Comparison of ENCODE assay signal across 34 mouse cellular contexts in genomic region chr16:58884416-58884815, GRCm38 (mm10). TPM values are rescaled to one million over a fixed set of nuclear protein-coding genes. Genes with fewer than 3 reads are reported as not detected.
DNase-seq lines count a peak whose midpoint lies in the region; ATAC-seq lines count a peak whose summit lies in the region.
"Had no signal": no experiment of that assay in that cellular context is flagged by ENCODE, and none has a peak within 500 bp of the region (broad histone marks: within the 10 kb centered on the region; RNA-seq: fewer than 3 reads in every experiment).

No protein-coding gene starts in this region.

- H3K4me2 ChIP-seq in midbrain, embryonic 11.5 days: no peak overlapping the region
- H3K4me2 ChIP-seq in midbrain, embryonic 13.5 days (replicated peaks): no peak overlapping the region
- H3K4me2 ChIP-seq: embryonic facial prominence, embryonic 12.5 days; embryonic facial prominence, embryonic 15.5 days; forebrain, embryonic 12.5 days; forebrain, embryonic 15.5 days; heart, embryonic 11.5 days; hindbrain, embryonic 12.5 days; hindbrain, embryonic 15.5 days had no signal

- 90% methylated on average over 2 of the region's 2 CpGs for WGBS in midbrain, embryonic 11.5 days
- 97% methylated on average over 2 of the region's 2 CpGs for WGBS in midbrain, embryonic 13.5 days

- H3K36me3 ChIP-seq in midbrain, embryonic 11.5 days (ENCODE audit: control insufficient read depth, insufficient read depth, low read length): no peaks in the 10 kb centered on the region
- no peaks in the 10 kb centered on the region for H3K36me3 ChIP-seq in midbrain, embryonic 13.5 days
- H3K36me3 ChIP-seq: embryonic facial prominence, embryonic 12.5 days; embryonic facial prominence, embryonic 15.5 days; forebrain, embryonic 12.5 days; forebrain, embryonic 15.5 days; hindbrain, embryonic 12.5 days; hindbrain, embryonic 15.5 days had no signal

- no peak overlapping the region for H3K4me3 ChIP-seq in midbrain, embryonic 11.5 days (ENCODE audit: low read depth, low read length)
- H3K4me3 ChIP-seq in midbrain, embryonic 13.5 days (replicated peaks): no peak overlapping the region
- H3K4me3 ChIP-seq: embryonic facial prominence, embryonic 12.5 days; embryonic facial prominence, embryonic 15.5 days; forebrain, embryonic 12.5 days; forebrain, embryonic 15.5 days; heart, adult 2 months; hindbrain, embryonic 12.5 days; hindbrain, embryonic 15.5 days had no signal

- H3K27ac ChIP-seq in midbrain, embryonic 11.5 days (ENCODE audit: low read depth, low read length): no peak overlapping the region
- no peak overlapping the region for H3K27ac ChIP-seq in midbrain, embryonic 13.5 days
- H3K27ac ChIP-seq: embryonic facial prominence, embryonic 12.5 days; embryonic facial prominence, embryonic 15.5 days; forebrain, embryonic 12.5 days; forebrain, embryonic 15.5 days; heart, adult 2 months; hindbrain, embryonic 12.5 days; hindbrain, embryonic 15.5 days had no signal

- H3K9me3 ChIP-seq in midbrain, embryonic 11.5 days (ENCODE audit: control insufficient read depth, low read length): no peaks in the 10 kb centered on the region
- H3K9me3 ChIP-seq in midbrain, embryonic 13.5 days: no peaks in the 10 kb centered on the region
- H3K9me3 ChIP-seq: embryonic facial prominence, embryonic 12.5 days; embryonic facial prominence, embryonic 15.5 days; forebrain, embryonic 12.5 days; forebrain, embryonic 15.5 days; hindbrain, embryonic 12.5 days; hindbrain, embryonic 15.5 days had no signal

- no peak overlapping the region for H3K9ac ChIP-seq in midbrain, embryonic 11.5 days (ENCODE audit: low read length)
- no peak overlapping the region for H3K9ac ChIP-seq in midbrain, embryonic 13.5 days (replicated peaks)
- H3K9ac ChIP-seq: embryonic facial prominence, embryonic 12.5 days; embryonic facial prominence, embryonic 15.5 days; forebrain, embryonic 12.5 days; forebrain, embryonic 15.5 days; hindbrain, embryonic 12.5 days; hindbrain, embryonic 15.5 days had no signal

- DNase-seq in layer of hippocampus, adult 9-10 months (ENCODE audit: low spot score): peak; percentile 5
- no peak for DNase-seq in layer of hippocampus, adult 8-10 months (ENCODE audit: low spot score in 2 of 2)
- DNase-seq in midbrain, embryonic 11.5 days (ENCODE audit: low spot score, missing footprints): peak; percentile 72
- peak; percentile 14 for DNase-seq in brain, embryonic 18.5 days (ENCODE audit: low read depth, low spot score)
- DNase-seq in heart, adult 18-20 months: no peak
- DNase-seq: adrenal gland, adult 2 months; adrenal gland, postnatal 14 days; cerebellum, adult 11 months; cerebellum, adult 2 months; cerebellum, adult 9-11 months; cerebellum, postnatal 25 days; gastrocnemius, postnatal 25 days; heart, adult 2 months had no signal

- H3K4me1 ChIP-seq in midbrain, embryonic 11.5 days (ENCODE audit: control insufficient read depth, insufficient read depth, low read length): no peaks in the 10 kb centered on the region
- H3K4me1 ChIP-seq in midbrain, embryonic 13.5 days (replicated peaks): no peaks in the 10 kb centered on the region
- H3K4me1 ChIP-seq: embryonic facial prominence, embryonic 12.5 days; embryonic facial prominence, embryonic 15.5 days; forebrain, embryonic 12.5 days; forebrain, embryonic 15.5 days; hindbrain, embryonic 12.5 days; hindbrain, embryonic 15.5 days had no signal

- ATAC-seq in midbrain, embryonic 11.5 days (ENCODE audit: low FRiP score): no peak
- ATAC-seq in midbrain, embryonic 13.5 days: no peak
- ATAC-seq: CD4-positive, CD25-positive, alpha-beta regulatory T cell, adult 4 months; forebrain, embryonic 15.5 days had no signal

- no peaks in the 10 kb centered on the region for H3K27me3 ChIP-seq in midbrain, embryonic 11.5 days (ENCODE audit: control insufficient read depth, insufficient read depth, low read length)
- no peaks in the 10 kb centered on the region for H3K27me3 ChIP-seq in midbrain, embryonic 13.5 days
- H3K27me3 ChIP-seq: embryonic facial prominence, embryonic 12.5 days; embryonic facial prominence, embryonic 15.5 days; forebrain, embryonic 12.5 days; forebrain, embryonic 15.5 days; hindbrain, embryonic 12.5 days; hindbrain, embryonic 15.5 days had no signal

RNA-seq across cellular contexts. Expression of gene Olfr178, which starts 7.4 kb away (rescaled TPM):
- not detected for total RNA-seq in layer of hippocampus, adult 8-10 months (2022)
- not detected in 2 replicates for polyA plus RNA-seq in midbrain, embryonic 11.5 days (2014; fragmentation: Nextera tagmentation; extraction: Ambion mirVana)
- not detected in 2 replicates for polyA plus RNA-seq in midbrain, embryonic 13.5 days (2015; fragmentation: Nextera tagmentation; extraction: Ambion mirVana)
- total RNA-seq in heart, adult 18-20 months (2021): not detected
- total RNA-seq: adrenal gland, adult 2 months; adrenal gland, postnatal 14 days; adrenal gland, postnatal 4 days; common myeloid progenitor, adult 5-6 weeks; gastrocnemius, adult 8-10 months; gastrocnemius, postnatal 25 days; heart, adult 2 months; heart, postnatal 25 days; hematopoietic stem cell, adult 5-6 weeks had no signal
- polyA plus RNA-seq: adrenal gland, adult 2 months; C2C12; CD4-positive, CD25-positive, alpha-beta regulatory T cell, adult 4 months; cerebellum, adult 2 months; embryonic facial prominence, embryonic 12.5 days; embryonic facial prominence, embryonic 15.5 days; forebrain, embryonic 12.5 days; forebrain, embryonic 15.5 days; frontal cortex, adult 2 months; gonadal fat pad, adult 2 months; heart, adult 2 months; heart, embryonic 11.5 days; heart, embryonic 14.5 days; heart, postnatal 0 days; hindbrain, embryonic 12.5 days; hindbrain, embryonic 15.5 days; intestine, embryonic 14.5 days had no signal

RNA-seq across cellular contexts. Expression of gene Olfr177, which starts 9.8 kb away (rescaled TPM):
- not detected for total RNA-seq in layer of hippocampus, adult 8-10 months (2022)
- not detected in 2 replicates for polyA plus RNA-seq in midbrain, embryonic 11.5 days (2014; fragmentation: Nextera tagmentation; extraction: Ambion mirVana)
- not detected in 2 replicates for polyA plus RNA-seq in midbrain, embryonic 13.5 days (2015; fragmentation: Nextera tagmentation; extraction: Ambion mirVana)
- not detected for total RNA-seq in heart, adult 18-20 months (2021)
- total RNA-seq: adrenal gland, adult 2 months; adrenal gland, postnatal 14 days; adrenal gland, postnatal 4 days; common myeloid progenitor, adult 5-6 weeks; gastrocnemius, adult 8-10 months; gastrocnemius, postnatal 25 days; heart, adult 2 months; heart, postnatal 25 days; hematopoietic stem cell, adult 5-6 weeks had no signal
- polyA plus RNA-seq: adrenal gland, adult 2 months; C2C12; CD4-positive, CD25-positive, alpha-beta regulatory T cell, adult 4 months; cerebellum, adult 2 months; embryonic facial prominence, embryonic 12.5 days; embryonic facial prominence, embryonic 15.5 days; forebrain, embryonic 12.5 days; forebrain, embryonic 15.5 days; frontal cortex, adult 2 months; gonadal fat pad, adult 2 months; heart, adult 2 months; heart, embryonic 11.5 days; heart, embryonic 14.5 days; heart, postnatal 0 days; hindbrain, embryonic 12.5 days; hindbrain, embryonic 15.5 days; intestine, embryonic 14.5 days had no signal

RNA-seq across cellular contexts. Expression of gene Olfr181, which starts 44.1 kb away (rescaled TPM):
- not detected for total RNA-seq in layer of hippocampus, adult 8-10 months (2022)
- polyA plus RNA-seq in midbrain, embryonic 11.5 days (2014; fragmentation: Nextera tagmentation; extraction: Ambion mirVana): not detected in 2 replicates
- polyA plus RNA-seq in midbrain, embryonic 13.5 days (2015; fragmentation: Nextera tagmentation; extraction: Ambion mirVana): not detected in 2 replicates
- not detected for total RNA-seq in heart, adult 18-20 months (2021)
- total RNA-seq: adrenal gland, adult 2 months; adrenal gland, postnatal 14 days; adrenal gland, postnatal 4 days; common myeloid progenitor, adult 5-6 weeks; gastrocnemius, adult 8-10 months; gastrocnemius, postnatal 25 days; heart, adult 2 months; heart, postnatal 25 days; hematopoietic stem cell, adult 5-6 weeks had no signal
- polyA plus RNA-seq: adrenal gland, adult 2 months; C2C12; cerebellum, adult 2 months; embryonic facial prominence, embryonic 12.5 days; embryonic facial prominence, embryonic 15.5 days; forebrain, embryonic 12.5 days; forebrain, embryonic 15.5 days; frontal cortex, adult 2 months; gonadal fat pad, adult 2 months; heart, adult 2 months; heart, embryonic 11.5 days; heart, embryonic 14.5 days; heart, postnatal 0 days; hindbrain, embryonic 12.5 days; hindbrain, embryonic 15.5 days; intestine, embryonic 14.5 days had no signal

RNA-seq across cellular contexts. Expression of gene Olfr180, which starts 44.8 kb away (rescaled TPM):
- not detected for total RNA-seq in layer of hippocampus, adult 8-10 months (2022)
- polyA plus RNA-seq in midbrain, embryonic 11.5 days (2014; fragmentation: Nextera tagmentation; extraction: Ambion mirVana): not detected in 2 replicates
- not detected in 2 replicates for polyA plus RNA-seq in midbrain, embryonic 13.5 days (2015; fragmentation: Nextera tagmentation; extraction: Ambion mirVana)
- total RNA-seq in heart, adult 18-20 months (2021): not detected
- total RNA-seq: adrenal gland, adult 2 months; adrenal gland, postnatal 14 days; adrenal gland, postnatal 4 days; common myeloid progenitor, adult 5-6 weeks; gastrocnemius, adult 8-10 months; gastrocnemius, postnatal 25 days; heart, adult 2 months; heart, postnatal 25 days; hematopoietic stem cell, adult 5-6 weeks had no signal
- polyA plus RNA-seq: adrenal gland, adult 2 months; C2C12; CD4-positive, CD25-positive, alpha-beta regulatory T cell, adult 4 months; cerebellum, adult 2 months; embryonic facial prominence, embryonic 12.5 days; embryonic facial prominence, embryonic 15.5 days; forebrain, embryonic 12.5 days; forebrain, embryonic 15.5 days; frontal cortex, adult 2 months; gonadal fat pad, adult 2 months; heart, adult 2 months; heart, embryonic 11.5 days; heart, embryonic 14.5 days; heart, postnatal 0 days; hindbrain, embryonic 12.5 days; hindbrain, embryonic 15.5 days; intestine, embryonic 14.5 days had no signal

RNA-seq across cellular contexts. Expression of gene Olfr175-ps1, which starts 57.8 kb away (rescaled TPM):
- not detected for total RNA-seq in layer of hippocampus, adult 8-10 months (2022)
- polyA plus RNA-seq in midbrain, embryonic 11.5 days (2014; fragmentation: Nextera tagmentation; extraction: Ambion mirVana): not detected in 2 replicates
- not detected in 2 replicates for polyA plus RNA-seq in midbrain, embryonic 13.5 days (2015; fragmentation: Nextera tagmentation; extraction: Ambion mirVana)
- total RNA-seq in heart, adult 18-20 months (2021): not detected
- total RNA-seq: adrenal gland, adult 2 months; adrenal gland, postnatal 14 days; adrenal gland, postnatal 4 days; common myeloid progenitor, adult 5-6 weeks; gastrocnemius, adult 8-10 months; gastrocnemius, postnatal 25 days; heart, adult 2 months; heart, postnatal 25 days; hematopoietic stem cell, adult 5-6 weeks; MEL had no signal
- polyA plus RNA-seq: adrenal gland, adult 2 months; C2C12; cerebellum, adult 2 months; embryonic facial prominence, embryonic 12.5 days; embryonic facial prominence, embryonic 15.5 days; forebrain, embryonic 12.5 days; forebrain, embryonic 15.5 days; frontal cortex, adult 2 months; gonadal fat pad, adult 2 months; heart, adult 2 months; heart, embryonic 11.5 days; heart, embryonic 14.5 days; heart, postnatal 0 days; hindbrain, embryonic 12.5 days; hindbrain, embryonic 15.5 days; intestine, embryonic 14.5 days had no signal

Comparison
In these comparisons a context has a peak if more than half of its experiments do, and no peak if none do; other contexts are left out.
1. DNase-seq: peak in layer of hippocampus, adult 9-10 months (single experiment), midbrain, embryonic 11.5 days (single experiment) and brain, embryonic 18.5 days (single experiment); none in layer of hippocampus, adult 8-10 months (0 of 2) and heart, adult 18-20 months (0 of 2).